Mouse (Mus musculus) gastrocnemius, adult 2 months (tissue): Measurements from ENCODE around the gene Flad1. TPM values are rescaled to one million over a fixed set of nuclear protein-coding genes. Genes with fewer than 3 reads are reported as not detected.
"Not testable (repeated sequence)": the region's sequence is repeated elsewhere in the genome, so short reads cannot be mapped to it uniquely, and the experiment has no call there.

Experiments
- DNase-seq: peaks from one replicate; pipeline ENCODE4 v3.0.0; 2022
- H3K27ac ChIP-seq: fragments of 200-600 bp; 2 replicates; pipeline ENCODE4 v1.8.1; 2022; ENCODE audit warnings: mild to moderate bottlenecking
- H3K4me3 ChIP-seq: fragments of 200-600 bp; 2 replicates; pipeline ENCODE4 v1.8.1; 2022; ENCODE audit warnings: mild to moderate bottlenecking, moderate library complexity
- CTCF ChIP-seq: fragments of 200-600 bp; IDR thresholded peaks from 2 replicates; pipeline ENCODE4 v1.8.1; 2022; ENCODE audit warnings: antibody characterized with exemption, mild to moderate bottlenecking, moderate library complexity
- intact Hi-C: fragments of 180-260 bp; cut with DNase I; formaldehyde crosslinking; loops from one replicate; pipeline ENCODE4 v1.15.1; 2025
- total RNA-seq, 2 experiments: library from RNA; stranded (reverse); gene quantifications; 2 replicates each; pipeline ENCODE4 v1.2.3; 2021

Gene Flad1
- total RNA-seq, 2 experiments from 2014 or later = 40.8 to 56.4 TPM

DNA sequence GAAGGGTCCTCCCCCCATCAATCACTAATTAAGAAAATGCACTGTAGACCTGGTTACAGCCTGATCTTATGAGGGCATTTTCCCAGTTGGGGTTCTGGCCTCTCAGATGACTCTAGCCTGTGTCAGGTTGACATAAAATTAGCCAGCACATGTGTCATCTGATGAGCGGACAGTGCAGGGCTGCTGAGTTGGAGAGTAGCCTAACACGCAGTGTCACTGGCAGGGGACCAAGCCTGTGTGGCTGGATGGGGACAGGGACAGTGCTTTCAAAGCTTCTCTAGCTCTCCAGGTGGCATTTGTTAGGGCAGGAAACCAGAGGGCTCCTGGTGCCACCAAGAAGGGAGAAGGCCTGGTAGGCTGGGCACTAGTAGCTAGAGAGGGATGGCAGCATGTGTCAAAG lies 29.0 kb upstream of the Flad1 start:
- intact Hi-C loops = no loop called here
- no peak for TF ChIP-seq CTCF
- Histone ChIP-seq H3K4me3 (peak overlapping the region; percentile 80), H3K27ac (peak overlapping the region; percentile 98)
- peak; percentile 91 for DNase-seq

DNA sequence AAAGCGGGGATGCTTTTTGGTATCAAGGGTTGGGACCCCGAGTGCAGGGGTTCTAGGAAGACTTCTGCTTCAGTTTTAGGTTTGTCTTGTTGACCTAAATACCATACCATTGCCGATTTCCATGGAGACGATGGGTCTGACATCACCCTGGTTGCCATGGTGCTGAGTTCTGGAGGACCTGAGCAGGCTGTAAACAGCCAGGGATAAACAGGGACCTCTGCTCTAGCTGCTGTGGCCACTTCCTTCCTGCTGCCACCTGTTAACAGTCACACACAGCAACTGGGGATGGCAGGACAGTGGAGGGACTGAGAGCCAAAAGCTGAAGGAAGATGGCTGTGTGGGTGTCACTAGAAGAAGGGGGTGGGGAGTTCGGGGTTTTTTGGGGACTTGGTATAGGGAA lies 25.6 kb upstream of the Flad1 start:
- Histone ChIP-seq H3K4me3 (peak overlapping the region; percentile 80), H3K27ac (peak overlapping the region; percentile 98)
- DNase-seq = peak; percentile 54
- intact Hi-C loops = no loop called here
- TF ChIP-seq CTCF = no peak

DNA sequence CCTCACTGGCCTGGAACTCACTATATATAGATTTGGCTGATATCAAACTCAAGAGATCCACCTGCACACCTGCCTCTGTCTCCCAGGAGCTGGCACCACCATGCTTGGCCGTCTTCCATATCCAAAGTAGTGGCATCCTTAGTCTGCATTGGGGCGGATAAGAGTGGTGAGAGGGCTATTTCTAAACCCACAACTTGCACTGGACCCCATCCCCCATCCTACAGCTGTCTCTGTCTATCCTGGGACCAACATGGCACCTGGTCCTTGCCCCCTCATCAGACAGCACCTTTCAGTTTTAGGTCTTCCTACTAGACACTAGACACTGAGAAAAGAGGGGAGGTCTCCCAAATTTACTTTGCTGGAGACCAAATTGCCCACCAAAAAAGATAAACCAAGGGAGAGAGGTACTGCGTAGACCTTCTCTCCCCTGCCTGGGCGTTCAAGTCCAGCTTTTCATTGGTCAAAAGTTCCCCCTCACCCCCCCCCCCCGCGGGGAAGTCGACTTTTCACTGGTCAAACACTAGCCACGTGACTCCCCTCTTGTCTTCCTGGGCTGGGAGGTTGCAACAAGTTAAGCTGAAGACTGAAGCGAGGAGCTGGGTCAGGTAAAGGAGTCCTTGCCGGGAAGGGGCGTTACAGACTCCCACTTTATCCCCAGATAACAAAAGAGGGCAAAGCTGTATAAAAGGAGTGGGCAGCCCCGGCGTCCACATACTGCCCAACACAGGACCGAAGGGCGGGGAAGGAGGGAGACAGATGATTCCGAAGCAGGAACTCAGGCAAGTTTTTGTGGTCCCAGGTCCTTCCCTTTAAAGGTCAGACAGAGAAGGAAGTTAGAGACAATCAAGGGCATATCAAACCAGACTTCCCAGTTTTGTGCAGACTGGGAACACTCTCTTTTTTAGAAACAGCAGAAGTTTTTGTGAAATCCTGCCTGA lies 24.8 kb upstream of the Flad1 start, which contains the start of gene Pbxip1:
Gene Pbxip1, plus strand, starts transcription at position 531 of the 938 bp plus-strand sequence.
- no peak for TF ChIP-seq CTCF
- H3K4me3 ChIP-seq = peak within 1 kb of the TSS; percentile 80
- H3K27ac ChIP-seq = peak within 1 kb of the TSS; percentile 98
- peak; percentile 87 for DNase-seq
- intact Hi-C loops = no loop called here

- DNase-seq = peak; percentile 53
- intact Hi-C loops = no loop called here
- no peak overlapping the region for H3K4me3 ChIP-seq
- peak overlapping the region; percentile 98 for H3K27ac ChIP-seq
- no peak for TF ChIP-seq CTCF
Observed at GRCm38 (mm10) chr3:89435041-89435440, 23.4 kb upstream of the Flad1 start.

DNA sequence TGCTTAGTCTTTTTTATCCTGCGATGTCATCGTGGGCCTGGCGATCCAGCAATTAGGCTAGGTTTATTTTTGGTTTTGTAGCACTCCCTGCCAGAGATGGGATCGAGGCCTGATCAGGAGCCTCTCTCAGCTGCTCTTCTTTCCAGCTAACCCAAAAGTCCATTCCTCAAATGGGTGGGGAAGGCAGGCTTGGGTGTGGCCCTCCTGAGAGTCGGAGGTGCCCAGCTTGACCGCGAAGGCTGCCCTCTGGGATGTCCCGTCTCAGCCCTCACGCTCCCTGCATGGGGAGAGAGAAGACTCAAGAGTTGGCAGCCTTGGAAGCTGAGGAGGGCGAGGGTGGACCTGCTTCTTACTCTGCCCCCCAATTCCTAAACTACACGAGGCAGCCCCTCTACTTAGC lies 22.9 kb upstream of the Flad1 start:
- Histone ChIP-seq H3K27ac (peak overlapping the region; percentile 98), H3K4me3 (no peak overlapping the region)
- intact Hi-C loops = no loop called here
- DNase-seq = peak; percentile 30
- no peak for TF ChIP-seq CTCF

GRCm38 (mm10) chr3:89432606-89433005 lies 20.9 kb upstream of the Flad1 start:
- no peak for TF ChIP-seq CTCF
- peak; percentile 25 for DNase-seq
- Histone ChIP-seq H3K27ac (no peak overlapping the region), H3K4me3 (no peak overlapping the region)
- intact Hi-C loops = no loop called here

- no peak for TF ChIP-seq CTCF
- intact Hi-C loops = loop anchor here (2.0 kb wide), 1 partner anchor 36 kb away; the partner anchor contains the start of gene Zbtb7b
- Histone ChIP-seq H3K4me3 (peak within 1 kb of the TSS; percentile 80), H3K27ac (peak within 1 kb of the TSS; percentile 93)
- DNase-seq = peak; percentile 98
Observed at GRCm38 (mm10) chr3:89430171-89431159, 18.8 kb upstream of the Flad1 start, which contains the start of gene Pygo2. Pygo2 (plus strand) TSS chr3:89430214.

GRCm38 (mm10) chr3:89429021-89429420 lies 17.4 kb upstream of the Flad1 start:
- H3K4me3 ChIP-seq, H3K27ac ChIP-seq, intact Hi-C loops, DNase-seq: not testable (repeated sequence)

- intact Hi-C loops = no loop called here
- H3K4me3 ChIP-seq = no peak overlapping the region
- no peak for TF ChIP-seq CTCF
- no peak for DNase-seq
- H3K27ac ChIP-seq = no peak overlapping the region
Observed at GRCm38 (mm10) chr3:89425876-89426275, 14.2 kb upstream of the Flad1 start.

DNA sequence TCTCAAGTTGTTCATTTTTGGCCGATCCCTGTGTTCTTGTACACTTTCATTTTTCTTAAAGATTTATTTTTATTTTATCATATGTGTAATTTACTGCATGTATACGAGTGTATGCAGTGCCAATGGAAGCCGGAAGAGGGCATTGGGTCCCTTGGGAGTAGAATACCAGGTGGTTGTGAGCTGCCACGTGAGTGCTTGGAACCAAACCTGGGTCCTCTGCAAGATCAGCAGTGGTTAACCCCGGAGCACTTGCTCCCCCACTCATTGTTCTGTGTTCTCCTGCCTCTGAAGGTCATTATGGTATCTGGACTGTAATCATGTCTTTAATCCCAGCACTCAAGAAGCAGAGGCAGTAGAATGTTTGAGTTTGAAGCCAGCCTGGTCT lies 13.5 kb upstream of the Flad1 start:
- no peak overlapping the region for H3K27ac ChIP-seq
- intact Hi-C loops = no loop called here
- TF ChIP-seq CTCF = no peak
- no peak for DNase-seq
- no peak overlapping the region for H3K4me3 ChIP-seq

DNA sequence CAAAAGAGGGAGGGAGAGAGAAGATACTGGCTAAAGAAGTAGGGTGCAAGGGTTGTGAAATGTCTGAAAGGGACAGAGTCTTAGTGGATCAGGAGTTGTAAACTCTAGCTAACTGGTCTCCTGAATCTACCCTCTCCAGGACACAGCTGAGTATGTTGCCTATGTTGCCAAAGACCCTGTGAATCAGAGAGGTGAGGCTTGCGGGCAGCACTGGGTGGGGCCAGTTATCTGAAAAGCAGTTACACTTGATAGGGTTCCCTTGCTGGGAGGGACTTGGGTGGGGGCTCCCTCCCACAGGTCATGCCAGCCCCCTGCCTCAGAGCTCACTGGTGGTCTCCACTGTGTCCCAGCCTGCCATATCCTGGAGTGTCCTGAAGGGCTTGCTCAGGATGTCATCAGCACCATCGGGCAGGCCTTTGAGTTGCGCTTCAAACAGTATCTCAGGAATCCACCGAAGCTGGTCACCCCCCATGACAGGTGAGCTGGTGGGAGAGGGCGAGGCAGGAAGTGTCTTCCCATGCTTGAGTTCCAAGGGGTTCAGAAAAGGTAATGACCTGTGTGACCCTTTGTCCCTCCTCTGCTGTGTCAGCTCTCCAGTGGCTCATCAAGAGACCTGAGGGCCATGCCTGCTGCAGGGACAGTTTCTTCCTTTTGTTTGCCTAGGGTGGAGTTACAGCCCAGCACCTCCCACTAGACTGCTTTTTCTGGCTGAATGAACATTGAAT lies 12.9 kb upstream of the Flad1 start:
- no peak for TF ChIP-seq CTCF
- H3K27ac ChIP-seq = no peak overlapping the region
- no peak for DNase-seq
- intact Hi-C loops = no loop called here
- no peak overlapping the region for H3K4me3 ChIP-seq
